In genomic region chr10:59152544-59153081, GRCm38 (mm10) we compare ENCODE assay signal across 19 mouse cellular contexts.
A peak's percentile ranks its signal among the peaks of the same experiment; 100 is the strongest.
DNase-seq lines count a peak whose midpoint lies in the region; ATAC-seq lines count a peak whose summit lies in the region.
"Had no signal": no experiment of that assay in that cellular context is flagged by ENCODE, and none has a peak within 500 bp of the region (broad histone marks: within the 10 kb centered on the region; RNA-seq: fewer than 3 reads in every experiment).

No protein-coding gene starts in this region.

- peak; percentile 88 for DNase-seq in heart, adult 11 months
- DNase-seq in heart, postnatal 36 days: no peak
- no peak for DNase-seq in heart, postnatal 14 days
- DNase-seq: adrenal gland, adult 8-10 months; cerebellum, adult 11 months; embryo, embryonic 11 days; gastrocnemius, adult 2 months; heart, postnatal 10 days; thymus, adult 18-20 months had no signal

- ATAC-seq in megakaryocyte, adult 5-6 weeks (ENCODE audit: poor library complexity, severe bottlenecking): no peak
- peak; percentile 82 for ATAC-seq in intestine, embryonic 16.5 days
- peak; percentile 62; the same call in 1 of the 2 replicates for ATAC-seq in stomach, embryonic 16.5 days (ENCODE audit: insufficient read depth, low FRiP score)
- ATAC-seq in megakaryocyte-erythroid progenitor cell, adult 5-6 weeks (replicated peaks; ENCODE audit: low FRiP score, low TSS enrichment, poor library complexity, severe bottlenecking): no peak
- ATAC-seq: inflammation-experienced regulatory T-cells, adult 6 months had no signal

- 38% methylated on average over 5 of the region's 5 CpGs for WGBS in intestine, embryonic 16.5 days
- WGBS in stomach, embryonic 16.5 days: 32% methylated on average over 5 of the region's 5 CpGs

- no peak overlapping the region for H3K4me2 ChIP-seq in intestine, embryonic 16.5 days (ENCODE audit: low read depth, low read length)
- no peak overlapping the region for H3K4me2 ChIP-seq in stomach, embryonic 16.5 days (ENCODE audit: low read depth, low read length)
- H3K4me2 ChIP-seq: heart, embryonic 11.5 days; hindbrain, embryonic 13.5 days; kidney, embryonic 15.5 days; limb, embryonic 12.5 days had no signal

- peaks cover 8% of the 10 kb centered on the region for H3K9me3 ChIP-seq in megakaryocyte, embryonic 14.5 days
- H3K9me3 ChIP-seq in intestine, embryonic 16.5 days (ENCODE audit: control insufficient read depth, low read length): no peaks in the 10 kb centered on the region
- H3K9me3 ChIP-seq in stomach, embryonic 16.5 days (replicated peaks; ENCODE audit: control insufficient read depth, low read length): no peaks in the 10 kb centered on the region
- H3K9me3 ChIP-seq: hindbrain, embryonic 13.5 days; kidney, embryonic 15.5 days had no signal

- peaks cover 11% of the 10 kb centered on the region for H3K27me3 ChIP-seq in megakaryocyte, embryonic 14.5 days (replicated peaks)
- peaks cover 3% of the 10 kb centered on the region; the same call in 1 of the 2 replicates for H3K27me3 ChIP-seq in intestine, embryonic 16.5 days (replicated peaks; ENCODE audit: control insufficient read depth, insufficient read depth, low read length)
- H3K27me3 ChIP-seq in stomach, embryonic 16.5 days (ENCODE audit: control insufficient read depth, insufficient read depth, low read length): no peaks in the 10 kb centered on the region
- H3K27me3 ChIP-seq: kidney, embryonic 15.5 days; limb, embryonic 12.5 days had no signal

- H3K4me3 ChIP-seq in megakaryocyte, embryonic 14.5 days (replicated peaks): peak overlapping the region; percentile 46
- no peak overlapping the region for H3K4me3 ChIP-seq in intestine, embryonic 16.5 days (ENCODE audit: low read length)
- H3K4me3 ChIP-seq in stomach, embryonic 16.5 days (replicated peaks; ENCODE audit: low read length): no peak overlapping the region
- H3K4me3 ChIP-seq: gastrocnemius, adult 2 months; hindbrain, embryonic 13.5 days; kidney, embryonic 15.5 days; limb, embryonic 12.5 days had no signal

- intact Hi-C loops in heart, postnatal 36 days (cut with DNase I): no loop called here
- intact Hi-C loops in heart, postnatal 14 days (cut with DNase I): no loop called here

- H3K4me1 ChIP-seq in megakaryocyte, embryonic 14.5 days: peaks cover 21% of the 10 kb centered on the region
- no peaks in the 10 kb centered on the region for H3K4me1 ChIP-seq in intestine, embryonic 16.5 days (ENCODE audit: control insufficient read depth, insufficient read depth, low read length)
- peaks cover 5% of the 10 kb centered on the region; the same call in 1 of the 2 replicates for H3K4me1 ChIP-seq in stomach, embryonic 16.5 days (ENCODE audit: control insufficient read depth, insufficient read depth, low read length)
- H3K4me1 ChIP-seq: limb, embryonic 12.5 days had no signal

- no peaks in the 10 kb centered on the region for H3K36me3 ChIP-seq in megakaryocyte, embryonic 14.5 days (replicated peaks; ENCODE audit: low read length)
- no peaks in the 10 kb centered on the region for H3K36me3 ChIP-seq in intestine, embryonic 16.5 days (ENCODE audit: control insufficient read depth, insufficient read depth, low read length)
- no peaks in the 10 kb centered on the region for H3K36me3 ChIP-seq in stomach, embryonic 16.5 days (ENCODE audit: control insufficient read depth, insufficient read depth, low read length)
- H3K36me3 ChIP-seq: hindbrain, embryonic 13.5 days; kidney, embryonic 15.5 days; limb, embryonic 12.5 days had no signal

- no peak overlapping the region for H3K9ac ChIP-seq in intestine, embryonic 16.5 days (ENCODE audit: low read depth, low read length)
- H3K9ac ChIP-seq in stomach, embryonic 16.5 days (ENCODE audit: low read length): no peak overlapping the region
- H3K9ac ChIP-seq: hindbrain, embryonic 13.5 days; kidney, embryonic 15.5 days; limb, embryonic 12.5 days had no signal

- H3K27ac ChIP-seq in intestine, embryonic 16.5 days (ENCODE audit: low read length): no peak overlapping the region
- no peak overlapping the region for H3K27ac ChIP-seq in stomach, embryonic 16.5 days (ENCODE audit: low read length)
- H3K27ac ChIP-seq: gastrocnemius, adult 2 months; hindbrain, embryonic 13.5 days; kidney, embryonic 15.5 days; limb, embryonic 12.5 days had no signal

Comparison
In these comparisons a context has a peak if more than half of its experiments do, and no peak if none do; other contexts are left out.
1. ATAC-seq: peak in intestine, embryonic 16.5 days (single experiment) and stomach, embryonic 16.5 days (single experiment); none in megakaryocyte, adult 5-6 weeks (single experiment) and megakaryocyte-erythroid progenitor cell, adult 5-6 weeks (single experiment).